Mouse (Mus musculus): ENCODE results near the gene Kcnh8.

GRCm38 (mm10) chr17:52885210-52885609 lies 282.7 kb downstream of the Kcnh8 start:
- TF ChIP-seq CTCF (conservative IDR thresholded peaks at IDR 0.05 in 1 of 2, IDR thresholded peaks at IDR 0.05 in 1 of 2; ENCODE audit: low read depth in 2 of 2, low read length in 2 of 2), result no peak
- no peak for TF ChIP-seq POLR2A (IDR thresholded peaks at IDR 0.05; ENCODE audit: low read depth, low read length)
- no peak for TF ChIP-seq GABPA (IDR thresholded peaks at IDR 0.05; ENCODE audit: insufficient replicate concordance, low read depth, low read length)
- TF ChIP-seq ZC3H11A (IDR thresholded peaks at IDR 0.05; ENCODE audit: low read depth, low read length), result no peak
- TF ChIP-seq IRF4 (IDR thresholded peaks at IDR 0.05; ENCODE audit: low read depth, low read length), result no peak
- TF ChIP-seq JUND (conservative IDR thresholded peaks at IDR 0.05; ENCODE audit: low read depth, low read length), result no peak
- no peak for TF ChIP-seq SMC3 (IDR thresholded peaks at IDR 0.05; ENCODE audit: low read depth, low read length)
- no peak for TF ChIP-seq MAX (IDR thresholded peaks at IDR 0.05; ENCODE audit: low read length)
- no peak for TF ChIP-seq CHD2 (IDR thresholded peaks at IDR 0.05; ENCODE audit: low read length)
- no peak for TF ChIP-seq USF2 (conservative IDR thresholded peaks at IDR 0.05; ENCODE audit: low read depth, low read length)
- no peak for TF ChIP-seq MAFK (IDR thresholded peaks at IDR 0.05; ENCODE audit: insufficient replicate concordance, low read length)
